Mouse (Mus musculus): Measurements from ENCODE around the gene Prpmp5. TPM values are rescaled to one million over a fixed set of nuclear protein-coding genes. Genes with fewer than 3 reads are reported as not detected.
"Not testable (repeated sequence)": the region's sequence is repeated elsewhere in the genome, so short reads cannot be mapped to it uniquely, and the experiment has no call there.

Prpmp5 gene
- not detected in 2 replicates for polyA plus RNA-seq (2014; fragmentation: Nextera tagmentation; extraction: Ambion mirVana)

- H3K9ac ChIP-seq (ENCODE audit: low read depth, low read length); H3K9me3 ChIP-seq (ENCODE audit: control insufficient read depth, low read length); H3K27me3 ChIP-seq (replicated peaks; ENCODE audit: control insufficient read depth, insufficient read depth, low read length); ATAC-seq (replicated peaks; ENCODE audit: low FRiP score); H3K27ac ChIP-seq (ENCODE audit: low read depth, low read length); H3K4me2 ChIP-seq; H3K4me1 ChIP-seq (replicated peaks; ENCODE audit: control insufficient read depth, insufficient read depth, low read length); H3K4me3 ChIP-seq (ENCODE audit: low read depth, low read length); H3K36me3 ChIP-seq (ENCODE audit: control insufficient read depth, insufficient read depth, low read length); DNase-seq (ENCODE audit: low spot score): not testable (repeated sequence)
These were observed at the start of gene Prpmp5 for GRCm38 (mm10) chr6:132314657-132315056. Gene Prpmp5, minus strand, starts transcription at chr6:132314757.

- not testable (repeated sequence) for H3K9ac ChIP-seq (ENCODE audit: low read depth, low read length); H3K4me3 ChIP-seq (ENCODE audit: low read depth, low read length); H3K36me3 ChIP-seq (ENCODE audit: control insufficient read depth, insufficient read depth, low read length); DNase-seq (ENCODE audit: low spot score); H3K27me3 ChIP-seq (replicated peaks; ENCODE audit: control insufficient read depth, insufficient read depth, low read length); H3K9me3 ChIP-seq (ENCODE audit: control insufficient read depth, low read length); ATAC-seq (replicated peaks; ENCODE audit: low FRiP score); H3K4me1 ChIP-seq (replicated peaks; ENCODE audit: control insufficient read depth, insufficient read depth, low read length); H3K4me2 ChIP-seq; H3K27ac ChIP-seq (ENCODE audit: low read depth, low read length)
- 57% methylated on average over 1 of the region's 1 CpGs for WGBS
These were observed 49.5 kb upstream of the Prpmp5 start, which contains the start of gene Gm8882 for GRCm38 (mm10) chr6:132364034-132364433. Gene Gm8882, minus strand, starts transcription at chr6:132364134.

Other genes with a start within 250 kb of the Prpmp5 start
- gene Prb1, start 104.2 kb downstream of the Prpmp5 start, polyA plus RNA-seq (2014; fragmentation: Nextera tagmentation; extraction: Ambion mirVana), result not detected in 2 replicates
- gene Gm8882, start 49.4 kb upstream of the Prpmp5 start, polyA plus RNA-seq (2014; fragmentation: Nextera tagmentation; extraction: Ambion mirVana), result not detected in 2 replicates

Measured in liver, embryonic 11.5 days (tissue).